Mouse (Mus musculus): Measurements from ENCODE around the gene Zcchc7.
"Not testable (repeated sequence)": the region's sequence is repeated elsewhere in the genome, so short reads cannot be mapped to it uniquely, and the experiment has no call there.

DNA sequence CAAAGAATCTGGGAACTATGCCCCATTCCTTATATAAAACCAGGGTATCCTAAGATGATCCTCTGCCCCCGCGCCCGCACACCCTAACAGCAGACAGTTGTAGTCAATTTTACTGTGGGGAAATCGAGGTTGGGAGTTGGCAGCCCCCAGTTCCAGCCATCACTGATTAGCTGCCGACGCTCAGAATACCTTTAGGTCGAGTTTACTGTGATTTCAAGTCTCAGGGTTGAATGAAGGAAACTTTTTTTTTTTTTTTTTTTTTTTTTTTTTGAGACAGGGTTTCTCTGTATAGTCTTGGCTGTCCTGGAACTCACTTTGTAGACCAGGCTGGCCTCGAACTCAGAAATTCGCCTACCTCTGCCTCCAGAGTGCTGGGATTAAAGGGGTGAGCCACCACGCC lies 1.5 kb downstream of the Zcchc7 start:
- not testable (repeated sequence) for TF ChIP-seq POLR2A (IDR thresholded peaks at IDR 0.05; ENCODE audit: extremely low read depth, insufficient read depth, low read length); CTCF (IDR thresholded peaks at IDR 0.05; ENCODE audit: low read depth, low read length)
